Mouse (Mus musculus) spleen, adult 18-20 months (tissue): ENCODE results near the gene Btnl2.
A peak's percentile ranks its signal among the peaks of the same experiment; 100 is the strongest.
"Not testable (repeated sequence)": the region's sequence is repeated elsewhere in the genome, so short reads cannot be mapped to it uniquely, and the experiment has no call there.

ENCODE experiments used
- DNase-seq, 2 experiments: peaks; one replicate each; pipeline ENCODE4 v3.0.0; 2022; ENCODE audit warnings: mixed read lengths in 2 of 2

Gene Btnl2

DNA sequence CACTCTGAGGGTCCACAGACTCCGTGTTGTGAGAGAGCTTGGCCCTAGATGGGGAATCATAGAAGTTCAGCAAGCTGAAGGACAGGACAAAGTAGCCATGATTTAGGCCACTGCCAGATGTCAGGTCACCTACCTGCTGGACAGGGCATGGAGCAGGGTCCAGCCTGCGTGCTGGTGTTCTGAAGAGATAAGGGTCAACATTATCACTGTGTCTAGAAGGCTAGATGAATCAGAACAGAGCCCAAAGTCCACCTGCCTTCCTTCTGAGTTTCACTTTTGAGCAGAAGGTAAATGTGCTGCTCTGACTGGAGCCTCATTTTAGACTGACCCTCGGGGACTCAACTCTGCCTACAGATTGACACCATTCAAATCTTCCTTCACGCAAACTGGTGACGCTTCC is at the start of gene Btnl2:
TSS of gene Btnl2 (plus strand) at position 284 of the 400 bp plus-strand sequence.
- DNase-seq = no peak

DNA sequence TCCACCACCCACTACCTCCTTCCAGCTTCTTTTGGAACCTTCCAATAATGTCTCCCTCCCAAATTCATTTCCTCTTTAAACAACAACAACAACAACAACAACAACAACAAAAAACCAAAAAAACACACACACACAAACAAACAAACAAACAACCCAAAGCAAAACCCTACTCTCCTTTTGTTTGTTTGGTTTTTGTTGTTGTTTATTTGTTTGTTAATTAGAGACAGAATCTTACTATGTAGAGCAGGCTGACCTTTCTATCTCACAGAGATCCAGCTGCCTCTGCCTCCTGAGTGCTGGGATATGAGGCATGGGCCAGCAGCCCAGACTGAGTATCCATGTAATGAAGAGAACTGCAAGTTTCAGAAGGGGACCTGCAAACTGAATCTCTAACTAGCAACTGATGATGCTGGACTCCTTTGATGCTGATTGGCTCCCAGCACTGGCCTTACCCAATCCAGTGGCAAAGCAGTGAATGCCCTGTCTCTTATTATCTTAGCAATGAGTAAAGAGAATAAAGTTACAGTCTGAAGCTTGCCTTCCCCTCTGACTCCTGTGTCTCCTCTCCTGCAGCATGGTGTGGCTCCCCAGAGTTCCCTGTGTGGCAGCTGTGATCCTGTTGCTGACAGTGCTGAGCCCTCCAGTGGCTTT is 49.1 kb upstream of the Btnl2 start, which contains the start of gene H2-Eb1:
TSS of gene H2-Eb1 (plus strand) at position 488 of the 651 bp plus-strand sequence.
- DNase-seq = peak; percentile 80 to 89

DNA sequence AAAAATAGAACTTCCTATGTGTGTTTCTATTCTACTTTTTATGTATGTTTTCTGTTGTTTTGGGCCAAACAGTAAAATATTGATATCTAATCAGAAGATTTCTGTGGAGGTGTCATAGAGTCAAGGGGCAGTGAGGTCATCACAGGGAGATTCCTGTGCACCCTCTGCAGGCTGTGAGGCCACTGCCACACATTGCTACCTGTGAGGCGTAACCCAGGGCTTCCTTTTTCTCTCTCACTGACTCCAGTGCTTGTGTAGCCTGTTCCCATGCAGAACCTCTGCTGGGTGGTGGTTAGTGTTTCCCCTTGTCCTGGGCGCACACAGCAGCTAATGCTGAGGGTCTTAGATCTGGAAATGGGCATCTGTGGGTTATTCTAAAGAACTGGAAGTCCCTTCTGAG is 48.2 kb upstream of the Btnl2 start:
- peak; percentile 50 to 58 for DNase-seq

DNA sequence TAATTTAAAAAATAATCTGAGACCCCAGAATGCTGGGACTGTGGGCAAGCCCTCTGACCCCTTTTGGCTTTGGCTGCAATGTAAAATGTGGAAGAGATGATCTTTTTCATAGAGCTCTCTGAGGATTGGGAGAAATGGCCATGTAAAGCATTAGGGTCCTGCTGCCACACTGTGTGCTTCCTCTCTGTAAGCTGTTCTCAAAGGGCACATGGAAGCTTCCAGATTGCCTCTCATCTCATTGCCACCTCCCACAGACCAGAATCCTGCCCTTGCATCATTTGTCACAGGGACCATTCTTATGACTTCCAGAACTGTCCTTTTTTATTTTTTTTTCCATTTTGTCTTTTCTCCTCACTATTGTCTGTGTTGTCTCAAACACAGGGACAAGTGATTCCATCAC is 47.4 kb upstream of the Btnl2 start:
- peak in 1 of 2 experiments; percentile 8 for DNase-seq

DNA sequence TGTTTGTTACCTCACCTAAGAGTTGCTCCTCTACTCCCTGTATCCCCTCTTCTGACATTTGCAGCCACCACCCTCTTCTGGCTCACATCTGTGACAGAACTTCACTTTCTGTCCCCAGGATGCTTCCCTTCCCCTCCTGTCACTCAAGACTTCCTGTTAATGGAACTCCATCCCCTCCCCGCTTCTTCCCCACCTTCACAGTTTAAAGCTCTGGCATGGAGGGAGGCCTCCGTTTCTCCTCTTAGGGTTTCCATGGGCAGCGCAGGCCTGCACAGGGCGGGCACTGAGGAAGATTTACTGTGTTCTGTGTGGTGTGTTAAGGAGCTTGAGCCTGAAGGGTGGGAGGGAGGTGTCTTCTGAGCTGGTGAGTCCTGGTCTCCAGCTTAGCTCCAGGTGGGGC is 46.5 kb upstream of the Btnl2 start:
- DNase-seq = peak in 1 of 2 experiments; percentile 11

DNA sequence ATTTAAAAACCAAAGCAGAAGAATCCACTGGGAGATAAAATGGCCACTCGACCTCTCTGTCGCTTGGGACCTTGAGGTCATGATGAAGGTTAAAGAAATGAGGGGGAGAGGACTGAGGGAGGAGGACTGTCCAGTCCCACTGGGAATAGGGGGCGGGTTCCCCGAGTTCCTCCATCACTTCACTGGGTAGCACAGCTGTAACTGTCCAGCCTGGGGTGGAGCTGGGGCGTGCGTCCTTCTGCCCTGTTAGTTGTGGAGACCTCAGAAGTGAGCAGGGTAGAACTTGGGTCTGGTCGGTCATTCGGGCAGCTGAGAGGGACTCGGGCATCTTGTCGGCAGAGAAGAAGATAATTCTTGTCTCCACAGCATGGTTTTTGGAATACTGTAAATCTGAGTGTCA is 45.4 kb upstream of the Btnl2 start:
- DNase-seq = no peak

DNA sequence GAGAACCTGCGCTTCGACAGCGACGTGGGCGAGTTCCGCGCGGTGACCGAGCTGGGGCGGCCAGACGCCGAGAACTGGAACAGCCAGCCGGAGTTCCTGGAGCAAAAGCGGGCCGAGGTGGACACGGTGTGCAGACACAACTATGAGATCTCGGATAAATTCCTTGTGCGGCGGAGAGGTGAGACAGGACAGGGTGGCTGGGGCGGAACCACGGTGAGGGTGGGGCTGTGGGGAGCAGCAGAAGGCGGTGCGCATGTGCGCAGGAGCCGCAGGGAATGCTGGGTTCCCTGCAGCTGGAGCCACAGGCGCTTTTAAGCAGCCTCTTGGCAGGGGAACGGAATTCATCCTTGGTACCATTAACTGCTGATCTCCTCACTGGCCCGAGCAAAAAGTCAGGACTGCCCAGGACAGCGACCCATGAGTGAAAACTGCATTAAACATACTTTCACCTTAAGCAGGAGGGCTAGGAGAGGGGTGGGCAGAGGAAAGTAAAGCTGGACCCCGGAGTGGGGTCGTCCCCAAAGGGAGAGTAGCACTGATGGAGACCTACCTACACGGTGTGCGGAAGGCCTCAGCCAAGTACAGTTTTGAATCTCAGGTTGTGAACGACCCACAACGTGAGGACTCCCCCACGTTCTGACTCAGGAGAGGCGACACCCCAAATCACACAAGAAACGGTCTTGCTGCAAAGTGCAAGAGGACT is 44.8 kb upstream of the Btnl2 start:
- no peak for DNase-seq

DNA sequence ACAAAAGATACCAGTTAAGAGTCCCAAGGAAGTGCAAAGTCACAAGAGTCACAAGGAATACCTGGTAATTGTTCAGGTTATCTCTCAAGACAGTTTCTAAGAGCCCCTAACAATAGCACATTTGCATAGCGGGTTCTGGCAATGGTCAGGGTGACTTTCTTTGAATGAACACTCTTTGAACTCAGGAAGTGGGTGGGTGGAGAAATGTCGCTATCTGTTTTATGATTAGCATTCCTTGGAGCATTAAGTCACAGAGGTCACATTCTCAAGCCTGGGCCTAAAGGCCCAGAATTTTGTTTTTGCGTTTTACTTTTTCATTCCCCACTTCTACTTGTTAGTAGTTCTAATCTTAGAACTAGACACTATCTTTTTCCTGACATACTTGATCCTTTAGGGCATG is 44.1 kb upstream of the Btnl2 start:
- not testable (repeated sequence) for DNase-seq

DNA sequence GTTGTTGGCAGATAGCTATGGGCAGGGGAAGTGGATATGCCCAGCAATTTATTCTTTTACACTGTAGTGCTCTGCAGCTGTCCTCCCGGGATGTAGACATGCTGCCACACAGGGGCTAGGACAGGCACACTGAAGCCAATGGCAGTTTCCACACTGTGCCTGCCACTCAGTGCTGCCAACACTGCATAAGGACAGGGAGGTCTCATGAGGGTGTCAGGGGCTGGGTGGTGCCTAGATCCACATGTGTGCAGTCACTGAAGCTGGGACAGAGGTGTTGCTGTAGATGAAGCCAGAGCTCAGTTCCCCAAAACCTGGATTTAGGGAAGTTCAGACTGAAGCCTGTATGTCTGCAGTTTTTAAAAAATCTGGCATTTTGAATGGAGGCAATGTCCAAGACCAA is 42.4 kb upstream of the Btnl2 start:
- DNase-seq = no peak

DNA sequence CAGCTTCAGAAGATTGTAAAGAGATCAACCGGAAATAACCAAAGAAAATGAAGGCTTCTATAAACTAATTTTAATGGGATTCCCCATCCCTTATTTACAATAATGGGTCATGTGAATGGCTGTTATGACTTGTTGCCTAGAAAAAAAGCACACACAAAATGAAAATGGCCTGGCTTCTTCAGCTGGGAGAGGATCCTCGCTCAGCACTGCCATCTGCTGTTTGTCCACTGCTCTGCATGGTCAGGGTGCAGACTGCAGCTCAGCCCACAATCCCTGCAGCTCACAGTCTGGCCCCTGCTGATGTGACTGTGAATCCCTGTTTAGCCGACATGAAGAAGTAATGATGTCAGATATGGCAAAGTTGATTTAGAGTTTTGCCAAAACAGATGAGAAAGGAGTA is 41.2 kb upstream of the Btnl2 start:
- DNase-seq = peak; percentile 67 to 79

DNA sequence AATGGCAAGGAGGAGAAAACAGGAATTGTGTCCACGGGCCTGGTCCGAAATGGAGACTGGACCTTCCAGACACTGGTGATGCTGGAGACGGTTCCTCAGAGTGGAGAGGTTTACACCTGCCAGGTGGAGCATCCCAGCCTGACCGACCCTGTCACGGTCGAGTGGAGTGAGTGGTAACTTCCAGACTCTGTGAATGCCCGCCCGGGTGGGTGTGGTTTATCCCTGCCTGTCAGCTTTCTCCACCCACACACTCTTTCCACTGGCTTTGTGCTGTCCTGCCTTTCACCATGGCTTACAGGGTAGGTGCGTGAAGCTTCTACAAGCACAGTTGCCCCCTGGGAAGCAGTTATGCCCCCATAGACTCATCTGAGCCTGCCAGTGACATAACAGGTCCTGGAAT is 40.3 kb upstream of the Btnl2 start:
- DNase-seq = no peak

DNA sequence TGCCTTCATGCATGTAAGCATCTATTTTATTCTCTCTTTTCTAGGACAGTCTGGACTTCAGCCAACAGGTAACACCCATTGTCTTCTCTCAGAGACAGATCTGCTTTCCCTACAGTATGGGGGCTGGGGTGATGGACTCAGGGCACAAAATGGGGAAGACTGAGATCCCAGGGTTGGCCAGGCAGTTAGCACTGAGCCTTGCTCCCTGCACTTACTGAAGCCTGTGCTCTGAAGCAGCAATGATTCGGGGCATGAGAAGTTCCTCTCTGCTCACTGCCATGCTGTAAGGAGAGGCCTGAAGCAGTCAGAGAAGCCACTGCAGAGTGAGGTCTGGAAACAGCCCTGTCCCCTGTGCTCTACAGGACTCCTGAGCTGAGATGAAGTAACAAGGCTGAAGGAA is 39.1 kb upstream of the Btnl2 start:
- DNase-seq = peak in 1 of 2 experiments; percentile 5

DNA sequence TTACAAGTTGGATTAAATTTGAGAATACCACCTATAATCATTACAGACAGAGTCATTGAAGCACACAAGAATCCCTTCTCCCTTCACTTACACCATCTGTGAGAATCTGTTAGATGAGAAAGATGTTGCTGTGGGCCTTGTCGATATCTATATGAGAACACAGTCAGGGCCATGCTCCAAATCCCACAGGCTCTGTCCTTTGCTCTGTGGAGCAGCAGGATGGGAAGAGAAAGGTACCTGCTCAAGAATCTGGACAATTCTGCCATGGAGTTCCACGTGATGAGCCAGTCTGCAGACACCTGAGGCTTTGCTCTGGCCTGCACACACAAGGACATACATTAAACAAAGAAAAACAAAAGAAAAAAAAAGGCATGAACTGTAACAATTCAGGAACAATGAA is 37.9 kb upstream of the Btnl2 start:
- DNase-seq = peak in 1 of 2 experiments; percentile 2

DNA sequence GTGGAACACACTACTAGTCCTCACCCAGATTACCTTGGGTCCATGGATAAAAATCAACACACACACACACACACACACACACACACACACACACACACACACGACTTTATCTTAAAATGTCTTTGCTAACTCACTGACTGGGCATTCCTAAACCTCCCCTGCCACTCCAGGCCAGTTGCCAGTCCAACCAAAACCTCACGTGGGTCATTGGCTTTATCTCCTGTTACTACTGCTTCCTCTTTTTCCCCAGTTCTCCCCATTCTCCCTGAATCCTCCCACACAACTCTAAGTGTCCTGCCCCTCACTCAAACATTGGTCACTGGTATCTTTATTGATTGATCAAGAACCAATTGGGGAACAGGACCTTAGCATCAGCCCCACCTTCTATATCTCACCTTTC is 37.3 kb upstream of the Btnl2 start:
- peak in 1 of 2 experiments; percentile 1 for DNase-seq

DNA sequence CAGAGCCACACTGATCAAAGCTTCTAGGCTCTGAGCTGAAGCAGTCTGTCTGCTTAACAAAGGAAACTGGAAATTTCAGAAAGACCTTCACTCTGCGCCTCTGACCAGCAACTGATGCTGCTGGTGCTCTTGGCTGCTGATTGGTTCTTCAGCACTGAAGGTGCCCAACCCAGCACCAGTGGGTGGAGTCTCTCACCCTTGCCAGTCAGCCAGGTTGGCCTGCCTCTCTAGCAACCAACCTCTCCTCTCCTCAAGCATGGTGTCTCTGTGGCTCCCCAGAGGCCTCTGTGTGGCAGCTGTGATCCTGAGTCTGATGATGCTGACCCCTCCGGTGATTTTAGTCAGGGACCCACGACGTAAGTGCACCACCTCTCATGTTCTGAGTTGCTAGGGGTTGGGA is 29.2 kb upstream of the Btnl2 start, which contains the start of gene H2-Eb2:
TSS of gene H2-Eb2 (plus strand) at position 230 of the 400 bp plus-strand sequence.
- peak; percentile 67 to 73 for DNase-seq

DNA sequence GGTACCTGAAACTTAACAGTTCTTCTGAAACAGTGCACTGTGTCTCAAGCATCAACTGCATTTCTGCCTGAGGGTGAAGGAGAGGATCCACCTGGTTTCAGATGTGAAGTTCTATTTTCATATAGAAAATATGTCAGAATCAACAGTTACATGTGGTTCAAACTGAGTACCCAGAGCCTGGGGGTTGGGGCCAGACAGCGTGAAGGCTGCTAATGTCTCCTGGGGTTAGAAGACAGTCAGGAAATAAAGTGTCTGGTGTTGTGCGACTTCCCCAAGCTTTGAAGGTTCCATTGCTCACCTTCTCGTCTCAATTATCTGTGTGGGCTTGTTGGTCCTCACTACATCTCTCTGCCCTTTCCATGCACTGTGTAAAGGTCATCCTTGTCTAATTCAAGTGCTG is 28.2 kb upstream of the Btnl2 start:
- DNase-seq = no peak

DNA sequence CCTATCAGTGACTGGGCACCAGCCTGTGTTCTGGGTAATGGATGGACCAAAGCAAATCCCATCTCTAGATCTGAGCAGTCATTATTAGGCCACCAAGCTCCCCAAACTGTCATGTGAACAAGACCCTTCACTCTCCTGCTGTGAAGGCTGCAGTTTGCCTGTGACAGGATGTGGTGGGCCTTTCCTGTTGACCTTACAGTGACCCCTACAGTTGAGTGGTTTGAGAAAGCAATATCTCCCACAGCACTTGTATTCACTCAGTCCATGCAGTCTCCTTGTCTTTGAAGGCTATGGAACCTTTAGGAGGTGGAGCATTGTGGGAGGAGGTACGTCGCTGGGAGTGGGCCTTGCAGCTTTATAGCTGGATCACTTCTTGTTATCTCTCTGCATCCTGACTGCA is 24.8 kb upstream of the Btnl2 start:
- no peak for DNase-seq

DNA sequence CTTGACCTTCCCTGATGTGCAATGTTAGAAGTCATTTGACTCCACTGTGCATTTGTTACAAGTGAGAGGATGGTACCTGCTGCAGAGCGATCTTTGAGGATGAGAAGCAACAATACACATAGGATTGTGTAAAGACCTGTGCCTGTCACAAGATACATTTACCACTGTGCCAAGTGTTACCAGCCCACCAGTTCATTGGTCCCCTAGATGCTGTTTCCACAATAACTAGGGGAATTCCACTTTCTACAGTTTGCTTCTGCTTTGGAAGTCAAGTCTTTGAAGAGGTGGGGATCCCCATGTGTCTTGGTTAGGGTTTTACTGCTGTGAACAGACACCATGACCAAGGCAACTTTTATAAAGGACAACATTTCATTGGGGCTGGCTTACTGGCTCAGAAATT is 23.4 kb upstream of the Btnl2 start:
- DNase-seq = no peak

DNA sequence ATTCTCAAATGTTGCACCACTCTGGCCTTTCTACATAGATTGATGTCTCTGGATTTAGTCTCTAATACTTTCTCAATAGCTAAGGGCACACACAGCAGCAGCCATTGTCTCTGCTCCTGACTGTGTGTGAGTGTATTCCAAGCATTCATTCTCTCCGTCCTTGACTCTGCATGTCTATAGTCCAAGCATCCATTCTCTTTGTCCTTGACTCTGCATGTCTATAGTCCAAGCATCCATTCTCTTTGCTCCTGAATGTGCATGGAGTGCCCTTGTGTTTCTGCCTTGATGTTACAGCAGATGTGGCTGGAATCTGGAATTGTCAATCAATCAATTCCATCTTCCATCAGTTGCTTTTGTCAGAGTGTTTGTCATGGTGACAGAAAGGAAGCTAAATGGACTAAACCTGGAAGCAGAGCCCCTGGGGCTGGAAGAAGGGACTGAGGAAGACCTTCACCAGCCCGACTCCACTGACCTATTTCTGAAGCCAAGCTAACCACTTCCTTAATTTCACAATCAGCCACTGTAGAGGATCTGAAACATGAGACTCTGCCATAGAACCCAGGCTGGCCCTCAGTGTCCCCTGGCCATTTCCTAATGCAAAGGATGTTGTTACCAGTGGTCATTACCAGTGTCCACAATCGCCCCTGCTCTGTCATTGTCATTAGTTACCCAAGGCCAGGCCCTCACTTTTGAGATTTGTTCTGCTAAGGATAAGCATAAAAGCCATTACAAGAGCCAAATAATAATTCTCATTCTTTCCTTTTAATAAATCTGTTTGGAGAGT is 13.8 kb upstream of the Btnl2 start:
- DNase-seq = no peak

DNA sequence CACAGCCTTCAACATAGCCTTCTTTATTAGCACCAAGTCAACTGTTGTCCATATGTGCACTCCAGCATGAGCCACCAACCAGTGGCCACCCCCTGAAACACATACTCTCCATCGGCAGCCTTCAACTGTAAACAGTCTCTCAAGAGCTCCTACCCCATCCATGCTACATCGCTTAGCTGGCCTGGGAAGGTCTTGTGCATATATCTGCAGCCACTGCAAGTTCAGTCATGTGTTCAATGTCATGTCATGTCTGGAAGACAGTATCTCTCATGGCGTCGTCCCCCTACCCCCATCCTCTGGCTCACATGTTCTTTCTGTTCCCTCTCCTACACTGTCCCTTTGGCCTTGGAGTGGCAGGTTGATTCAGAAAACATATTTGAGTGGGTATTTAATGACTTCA is 9.7 kb upstream of the Btnl2 start:
- no peak for DNase-seq

DNA sequence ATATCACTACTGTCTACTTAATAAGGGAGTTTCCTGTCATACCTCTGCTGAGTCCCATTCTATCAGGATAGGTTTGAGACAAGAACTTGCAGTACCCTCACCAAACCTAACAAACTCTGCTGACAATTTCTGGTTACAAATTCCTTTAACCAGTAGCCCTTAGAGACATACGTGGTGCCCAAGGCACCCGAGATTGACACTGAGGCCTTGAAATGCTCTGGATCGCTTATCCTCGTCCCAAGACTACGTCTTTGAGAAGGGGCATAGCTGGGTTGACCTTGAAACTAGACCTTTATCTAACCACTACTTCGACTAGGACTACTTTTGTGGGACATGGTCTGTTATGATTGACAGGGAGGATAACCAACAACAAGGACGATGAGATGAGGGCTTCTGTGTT is 9.1 kb upstream of the Btnl2 start:
- DNase-seq = no peak

DNA sequence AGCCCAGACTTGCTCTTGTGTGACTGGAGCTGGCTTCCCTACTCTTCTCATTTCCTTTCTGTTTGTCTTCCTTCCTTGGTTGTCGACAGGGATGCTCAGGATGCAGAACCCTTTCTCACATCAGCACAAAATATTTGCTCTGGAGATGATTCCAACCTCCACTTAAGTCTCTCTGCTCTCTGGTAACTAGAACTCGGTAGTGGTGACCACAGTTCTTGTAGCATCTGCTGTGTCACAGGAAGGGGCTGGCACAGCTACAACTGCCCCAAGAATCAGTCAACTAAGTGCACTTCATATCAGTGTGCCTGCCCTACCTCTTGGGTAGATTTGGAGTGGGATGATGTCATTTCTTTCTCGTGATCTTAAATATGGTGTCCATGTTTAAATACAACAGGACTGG is 8.6 kb upstream of the Btnl2 start:
- DNase-seq = no peak

DNA sequence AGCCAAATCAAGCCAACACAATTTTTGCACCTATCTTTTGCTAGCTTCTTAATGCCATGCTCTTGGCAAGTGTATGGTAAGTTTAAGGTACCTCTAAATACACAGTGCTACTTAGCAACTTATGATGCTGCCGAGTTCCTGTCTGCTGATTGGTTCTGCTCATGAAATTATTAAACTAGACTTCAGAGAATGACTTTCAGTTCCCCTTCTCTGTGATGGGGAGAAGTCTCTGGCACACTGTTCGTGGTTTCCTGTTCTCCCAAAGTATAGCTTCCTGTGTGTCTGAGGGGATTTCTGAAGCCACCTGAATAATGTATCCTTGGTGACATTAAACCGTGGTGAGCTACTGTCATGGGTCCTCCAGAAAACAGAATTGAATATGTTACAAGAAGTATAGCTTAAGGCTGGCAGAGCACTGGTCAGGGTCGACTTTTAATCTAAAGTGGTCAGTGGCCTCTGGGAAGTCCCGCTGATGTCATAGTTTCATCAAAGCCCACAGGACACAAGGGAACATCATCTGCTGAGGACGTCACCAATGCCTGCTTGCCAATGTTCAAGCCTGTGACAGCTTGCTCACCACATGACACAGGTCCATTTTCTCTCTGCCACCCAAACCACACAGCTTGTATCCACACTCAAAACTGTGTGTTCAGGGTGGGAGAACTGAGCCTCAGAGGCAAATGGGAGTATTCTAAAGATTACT is 6.9 kb upstream of the Btnl2 start:
- DNase-seq = peak; percentile 70 to 86
